Mouse (Mus musculus): ENCODE measurements around the gene Nub1.

GRCm38 (mm10) chr5:24654491-24654890, 30.8 kb upstream of the Nub1 start:
- TF ChIP-seq CTCF (IDR thresholded peaks at IDR 0.05; ENCODE audit: low read depth, low read length) (no peak), TAL1 (conservative IDR thresholded peaks at IDR 0.05; ENCODE audit: low read depth, low read length) (no peak)

All from G1E (cell line).